16 mouse cellular contexts compared by ENCODE assay signal in the genomic region with DNA sequence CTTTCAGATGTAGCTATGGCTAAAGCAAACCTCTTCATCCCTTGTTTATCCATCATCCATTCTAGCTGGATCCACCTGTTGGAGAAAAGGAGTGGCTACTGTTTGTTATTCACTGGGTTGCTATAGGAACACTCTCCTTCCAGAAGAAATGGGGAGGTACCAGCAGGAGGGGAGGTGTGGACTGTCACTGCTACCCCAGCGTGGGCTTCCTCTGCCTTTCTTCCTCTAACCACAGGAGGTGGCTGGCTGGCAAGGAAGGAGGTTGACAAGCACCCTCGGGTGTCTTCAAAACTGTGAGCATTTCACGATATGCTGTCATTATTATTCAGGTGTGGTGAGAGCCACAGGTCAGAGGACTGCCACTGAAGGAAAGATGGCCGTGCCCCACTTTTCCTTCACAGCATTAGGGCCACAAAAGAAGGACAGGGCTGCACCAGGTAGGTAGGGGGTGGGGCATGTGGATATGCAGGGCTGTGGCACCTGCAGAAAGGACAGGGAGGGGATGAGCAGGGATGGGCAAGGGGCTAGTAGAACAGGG.
DNase-seq lines count a peak whose midpoint lies in the region; ATAC-seq lines count a peak whose summit lies in the region.
"Had no signal": no experiment of that assay in that cellular context is flagged by ENCODE, and none has a peak within 500 bp of the region (broad histone marks: within the 10 kb centered on the region; RNA-seq: fewer than 3 reads in every experiment).

No protein-coding gene starts in this region.

- H3K9me3 ChIP-seq in heart, embryonic 15.5 days (replicated peaks): no peaks in the 10 kb centered on the region
- no peaks in the 10 kb centered on the region for H3K9me3 ChIP-seq in midbrain, embryonic 16.5 days (replicated peaks; ENCODE audit: control insufficient read depth, low read length, poor library complexity, severe bottlenecking)
- no peaks in the 10 kb centered on the region for H3K9me3 ChIP-seq in midbrain, embryonic 10.5 days (replicated peaks)
- H3K9me3 ChIP-seq: heart, embryonic 13.5 days; intestine, embryonic 15.5 days; kidney, embryonic 15.5 days; limb, embryonic 10.5 days had no signal

- no peaks in the 10 kb centered on the region for H3K36me3 ChIP-seq in heart, embryonic 15.5 days
- no peaks in the 10 kb centered on the region for H3K36me3 ChIP-seq in midbrain, embryonic 16.5 days (ENCODE audit: control insufficient read depth, insufficient read depth, low read length)
- no peaks in the 10 kb centered on the region for H3K36me3 ChIP-seq in midbrain, embryonic 10.5 days
- H3K36me3 ChIP-seq: heart, embryonic 13.5 days; intestine, embryonic 15.5 days; kidney, embryonic 15.5 days; limb, embryonic 10.5 days had no signal

- H3K27ac ChIP-seq in heart, embryonic 15.5 days: no peak overlapping the region
- H3K27ac ChIP-seq in midbrain, embryonic 16.5 days (ENCODE audit: low read length): peak overlapping the region; percentile 90
- no peak overlapping the region for H3K27ac ChIP-seq in midbrain, embryonic 10.5 days (replicated peaks)
- H3K27ac ChIP-seq: intestine, embryonic 15.5 days; kidney, embryonic 15.5 days; limb, embryonic 10.5 days had no signal

- ATAC-seq in heart, embryonic 15.5 days (replicated peaks; ENCODE audit: insufficient number of reproducible peaks, insufficient read depth, low FRiP score, low read depth): no peak
- ATAC-seq in midbrain, embryonic 16.5 days: no peak
- ATAC-seq: intestine, embryonic 15.5 days had no signal

- 27% methylated on average over 4 of the region's 4 CpGs for WGBS in heart, embryonic 15.5 days
- WGBS in midbrain, embryonic 16.5 days: 25% methylated on average over 4 of the region's 4 CpGs
- 36% methylated on average over 4 of the region's 4 CpGs for whole genome bisulfite sequencing in midbrain, embryonic 10.5 days

- no peak overlapping the region for H3K9ac ChIP-seq in heart, embryonic 15.5 days
- H3K9ac ChIP-seq in midbrain, embryonic 16.5 days (ENCODE audit: low read depth, low read length): no peak overlapping the region
- H3K9ac ChIP-seq: heart, embryonic 13.5 days; intestine, embryonic 15.5 days; kidney, embryonic 15.5 days had no signal

- DNase-seq in cerebellum, adult 11-12 months: peak; percentile 42
- no peak for DNase-seq in cerebellum, postnatal 4 days (ENCODE audit: low spot score in 2 of 2)
- no peak for DNase-seq in heart, postnatal 25 days (ENCODE audit: low spot score)
- DNase-seq in midbrain, embryonic 10.5 days (ENCODE audit: low spot score): no peak
- no peak for DNase-seq in adrenal gland, adult 18-20 months (ENCODE audit: low spot score in 2 of 2)
- DNase-seq in embryo, embryonic 11 days: no peak
- DNase-seq: lung, adult 2 months; right cerebral cortex, postnatal 14 days; thymus, postnatal 25 days had no signal

- intact Hi-C loops in heart, postnatal 25 days (cut with DNase I): loop anchor here (5.0 kb wide), 2 partner anchors 102 to 313 kb away; no protein-coding TSS in a partner anchor

- H3K4me2 ChIP-seq in heart, embryonic 15.5 days: 0 out of 2 replicates have a peak overlapping the region, but pooled peaks have one; percentile 27
- H3K4me2 ChIP-seq in midbrain, embryonic 16.5 days (ENCODE audit: low read length): peak overlapping the region; percentile 3; the same call in 1 of the 2 replicates
- H3K4me2 ChIP-seq: intestine, embryonic 15.5 days; kidney, embryonic 15.5 days; liver, embryonic 11.5 days had no signal

- H3K4me3 ChIP-seq in heart, embryonic 15.5 days: no peak overlapping the region
- no peak overlapping the region for H3K4me3 ChIP-seq in midbrain, embryonic 16.5 days (ENCODE audit: low read depth, low read length)
- no peak overlapping the region for H3K4me3 ChIP-seq in midbrain, embryonic 10.5 days
- H3K4me3 ChIP-seq: heart, embryonic 13.5 days; intestine, embryonic 15.5 days; kidney, embryonic 15.5 days; limb, embryonic 10.5 days had no signal

- peaks cover 53% of the 10 kb centered on the region for H3K27me3 ChIP-seq in heart, embryonic 15.5 days
- no peaks in the 10 kb centered on the region for H3K27me3 ChIP-seq in midbrain, embryonic 16.5 days (ENCODE audit: control insufficient read depth, insufficient read depth, low read depth, low read length)
- peaks cover 36% of the 10 kb centered on the region for H3K27me3 ChIP-seq in midbrain, embryonic 10.5 days (ENCODE audit: low read depth, poor library complexity, severe bottlenecking)

- peaks cover 19% of the 10 kb centered on the region for H3K4me1 ChIP-seq in heart, embryonic 15.5 days (replicated peaks)
- peaks cover 60% of the 10 kb centered on the region for H3K4me1 ChIP-seq in midbrain, embryonic 16.5 days (ENCODE audit: control insufficient read depth, insufficient read depth, low read length)
- H3K4me1 ChIP-seq in midbrain, embryonic 10.5 days: peaks cover 81% of the 10 kb centered on the region
